Mouse (Mus musculus) small intestine, adult 2 months (tissue): ENCODE measurements around the gene Stat3.

Experiments
- CTCF ChIP-seq: fragments of 200-500 bp; IDR thresholded peaks from 2 replicates; pipeline ENCODE4 v1.5.1; 2012; ENCODE audit warnings: low read depth, mild to moderate bottlenecking, control low read depth, inconsistent platforms, low read length, moderate library complexity, mixed read lengths; ENCODE audit not compliant: insufficient replicate concordance, insufficient read length; ENCODE audit errors: extremely low read depth
- POLR2A ChIP-seq: fragments of 200-500 bp; IDR thresholded peaks from 2 replicates; pipeline ENCODE4 v1.6.1; 2012; ENCODE audit warnings: low read depth, mild to moderate bottlenecking, control low read depth, inconsistent platforms, low read length, moderate library complexity

- TF ChIP-seq CTCF (no peak), POLR2A (no peak)
Observed at GRCm38 (mm10) chr11:100906885-100907284, 32.5 kb downstream of the Stat3 start.
